Mouse (Mus musculus): ENCODE data around the gene Qrich1.

DNA sequence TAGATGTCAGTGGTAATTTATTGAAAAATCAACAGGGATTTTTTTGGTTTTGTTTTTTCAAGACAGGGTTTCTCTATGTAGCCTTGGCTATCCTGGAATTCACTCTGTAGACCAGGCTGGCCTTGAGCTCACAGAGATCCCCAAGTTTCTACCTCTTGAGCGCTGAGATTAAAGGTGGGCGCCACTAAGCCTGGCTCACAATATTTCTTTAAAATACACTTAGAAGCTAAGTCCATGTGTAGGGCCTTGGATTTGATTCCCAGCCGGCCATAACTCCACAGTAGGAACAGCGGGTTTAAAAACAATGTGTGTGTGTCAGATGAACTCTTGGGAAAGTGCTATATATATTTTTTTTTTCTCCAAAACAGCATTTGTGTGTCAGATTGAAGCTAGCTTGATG lies 6.7 kb downstream of the Qrich1 start:
- TF ChIP-seq CTCF (conservative IDR thresholded peaks at IDR 0.05; ENCODE audit: insufficient read depth, insufficient read length, low read depth, low read length) = no peak
- no peak for TF ChIP-seq POLR2A (IDR thresholded peaks at IDR 0.05; ENCODE audit: low read depth, low read length)
